ENCODE assay signal across 9 mouse cellular contexts in the genomic region with DNA sequence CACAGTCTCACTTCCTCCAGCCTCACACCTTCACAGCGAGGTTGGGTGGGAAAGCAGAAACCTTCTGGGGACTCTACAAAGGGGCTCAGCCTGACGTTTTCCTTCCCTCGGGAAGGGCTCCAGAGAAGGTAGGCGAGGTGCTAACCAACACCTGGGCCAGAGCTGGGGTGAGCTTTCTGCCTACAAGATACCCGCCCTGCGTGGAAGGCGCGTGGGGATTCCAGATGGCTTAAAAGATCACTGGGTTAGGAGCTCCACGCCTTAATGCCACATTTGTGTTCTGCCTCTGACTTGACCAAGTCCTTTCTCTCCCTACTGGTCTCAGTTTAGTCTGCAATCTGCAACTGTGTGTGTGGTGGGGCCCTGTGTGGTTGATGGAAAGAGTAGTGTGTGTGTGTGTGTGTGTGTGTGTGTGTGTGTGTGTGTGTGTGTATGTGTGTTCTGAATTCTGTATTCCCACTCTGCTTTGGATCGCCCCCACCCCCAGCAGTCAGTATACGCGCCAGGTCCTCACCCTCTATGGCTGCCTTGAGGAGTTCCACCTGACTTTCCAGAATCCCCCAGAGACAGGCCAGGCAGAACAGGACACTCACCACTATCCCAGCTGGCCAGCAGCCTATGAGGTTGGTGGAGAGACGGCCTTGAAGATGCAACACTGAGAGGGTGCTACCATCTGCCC. TPM values are rescaled to one million over a fixed set of nuclear protein-coding genes. Genes with fewer than 3 reads are reported as not detected.
DNase-seq lines count a peak whose midpoint lies in the region; ATAC-seq and TF ChIP-seq lines count a peak whose summit lies in the region.
"Had no signal": no experiment of that assay in that cellular context is flagged by ENCODE, and none has a peak within 500 bp of the region (broad histone marks: within the 10 kb centered on the region; RNA-seq: fewer than 3 reads in every experiment).

No protein-coding gene starts in this region.

- H3K9ac ChIP-seq in limb, embryonic 13.5 days, result peak overlapping the region; percentile 75; the same call in 1 of the 2 replicates

- TF ChIP-seq CTCF in gastrocnemius, adult 2 months (IDR thresholded peaks at IDR 0.05), result no peak
- no peak for TF ChIP-seq CTCF in testis, adult 2 months (IDR thresholded peaks at IDR 0.05; ENCODE audit: control insufficient read depth, insufficient read depth, insufficient replicate concordance, low read depth, low read length)

- no peak for TF ChIP-seq POLR2A in testis, adult 2 months (IDR thresholded peaks at IDR 0.05; ENCODE audit: control insufficient read depth, low read depth, low read length)

- peak overlapping the region; percentile 75; the same call in 1 of the 2 replicates for H3K4me3 ChIP-seq in gastrocnemius, adult 2 months
- H3K4me3 ChIP-seq in testis, adult 2 months (ENCODE audit: control insufficient read depth, low read depth, low read length), result peak overlapping the region; percentile 85
- H3K4me3 ChIP-seq in limb, embryonic 13.5 days, result peak overlapping the region; percentile 59

- no peak for DNase-seq in gastrocnemius, adult 2 months
- DNase-seq in gastrocnemius, postnatal 10 days, result no peak
- no peak for DNase-seq in testis, postnatal 10 days (ENCODE audit: low spot score)
- no peak for DNase-seq in thymus, postnatal 25 days
- DNase-seq in gastrocnemius, postnatal 36 days, result no peak
- DNase-seq in spleen, postnatal 4 days (ENCODE audit: low spot score in 2 of 2), result no peak

- H3K4me1 ChIP-seq in testis, adult 2 months (ENCODE audit: control insufficient read depth, insufficient read depth, low read length), result peaks cover 24% of the 10 kb centered on the region
- H3K4me1 ChIP-seq in limb, embryonic 13.5 days, result peaks cover 30% of the 10 kb centered on the region

- no peaks in the 10 kb centered on the region; the same call in none of the 2 replicates for H3K36me3 ChIP-seq in testis, adult 2 months (ENCODE audit: control insufficient read depth, insufficient read depth, low read length)
- H3K36me3 ChIP-seq in limb, embryonic 13.5 days, result peaks cover 12% of the 10 kb centered on the region

- no peaks in the 10 kb centered on the region for H3K27me3 ChIP-seq in testis, adult 2 months (ENCODE audit: control insufficient read depth, insufficient read depth, low read length)
- peaks cover 20% of the 10 kb centered on the region for H3K27me3 ChIP-seq in limb, embryonic 13.5 days

- no peak for ATAC-seq in limb, embryonic 13.5 days (ENCODE audit: low FRiP score, low read depth)

- no peak overlapping the region for H3K27ac ChIP-seq in gastrocnemius, adult 2 months
- 0 out of 2 replicates have a peak overlapping the region, but pooled peaks have one; percentile 63 for H3K27ac ChIP-seq in testis, adult 2 months (ENCODE audit: control insufficient read depth, insufficient read depth, low read depth, low read length)
- no peak overlapping the region for H3K27ac ChIP-seq in limb, embryonic 13.5 days

- H3K9me3 ChIP-seq in limb, embryonic 13.5 days, result no peaks in the 10 kb centered on the region

- intact Hi-C loops in gastrocnemius, adult 2 months (cut with DNase I), result no loop called here
- intact Hi-C loops in gastrocnemius, postnatal 36 days (cut with DNase I), result no loop called here

- 35% methylated on average over 13 of the region's 13 CpGs for WGBS in limb, embryonic 13.5 days

- peak overlapping the region; percentile 82 for H3K4me2 ChIP-seq in limb, embryonic 13.5 days (replicated peaks)

RNA-seq across cellular contexts. Expression of gene Slc8a2, which starts 1.5 kb away (rescaled TPM):
- total RNA-seq in gastrocnemius, adult 2 months (2021), result under 1 TPM; 0.08 to 0.28 TPM
- under 1 TPM; 0.75 to 0.86 TPM for total RNA-seq in gastrocnemius, postnatal 10 days (2021)
- 34.7 and 35.7 TPM in 2 replicates for polyA plus RNA-seq in testis, adult 2 months (2012; rRNA removed)
- polyA plus RNA-seq in limb, embryonic 13.5 days (2015; fragmentation: Nextera tagmentation; extraction: Ambion mirVana), result 0.14 and 0.28 TPM in 2 replicates
- total RNA-seq in gastrocnemius, postnatal 36 days (2021), result under 1 TPM; 0.12 to 0.13 TPM
- total RNA-seq: hematopoietic stem cell, adult 5-6 weeks had no signal

RNA-seq across cellular contexts. Expression of gene Kptn, which starts 11.4 kb away (rescaled TPM):
- total RNA-seq in gastrocnemius, adult 2 months (2021), result 10 to 100 TPM; 10.3 to 16.0 TPM
- 10 to 100 TPM; 12.0 to 13.1 TPM for total RNA-seq in gastrocnemius, postnatal 10 days (2021)
- 13.6 and 14.4 TPM in 2 replicates for polyA plus RNA-seq in testis, adult 2 months (2012; rRNA removed)
- polyA plus RNA-seq in limb, embryonic 13.5 days (2015; fragmentation: Nextera tagmentation; extraction: Ambion mirVana), result 38.7 and 40.5 TPM in 2 replicates
- total RNA-seq in gastrocnemius, postnatal 36 days (2021), result 10 to 100 TPM; 10.8 to 11.3 TPM

RNA-seq across cellular contexts. Expression of gene Napa, which starts 32.8 kb away (rescaled TPM):
- 100 to 1,000 TPM in 1 of 2 experiments, 10 to 100 TPM in 1; 99.2 to 113 TPM for total RNA-seq in gastrocnemius, adult 2 months (2021)
- 100 to 1,000 TPM; 123 to 145 TPM for total RNA-seq in gastrocnemius, postnatal 10 days (2021)
- 134 and 145 TPM in 2 replicates for polyA plus RNA-seq in testis, adult 2 months (2012; rRNA removed)
- polyA plus RNA-seq in limb, embryonic 13.5 days (2015; fragmentation: Nextera tagmentation; extraction: Ambion mirVana), result 232 and 245 TPM in 2 replicates
- 100 to 1,000 TPM in 1 of 2 experiments, 10 to 100 TPM in 1; 92.4 to 109 TPM for total RNA-seq in gastrocnemius, postnatal 36 days (2021)

RNA-seq across cellular contexts. Expression of gene Meis3, which starts 43.8 kb away (rescaled TPM):
- 1 to 10 TPM; 1.5 to 2.0 TPM for total RNA-seq in gastrocnemius, adult 2 months (2021)
- 1 to 10 TPM; 4.2 to 6.8 TPM for total RNA-seq in gastrocnemius, postnatal 10 days (2021)
- 2.5 and 2.6 TPM in 2 replicates for polyA plus RNA-seq in testis, adult 2 months (2012; rRNA removed)
- 14.2 and 15.6 TPM in 2 replicates for polyA plus RNA-seq in limb, embryonic 13.5 days (2015; fragmentation: Nextera tagmentation; extraction: Ambion mirVana)
- total RNA-seq in gastrocnemius, postnatal 36 days (2021), result 1 to 10 TPM; 1.5 to 2.1 TPM
